8 mouse cellular contexts compared by ENCODE assay signal in genomic region chr4:22477711-22478230, GRCm38 (mm10). TPM values are rescaled to one million over a fixed set of nuclear protein-coding genes. Genes with fewer than 3 reads are reported as not detected.
DNase-seq lines count a peak whose midpoint lies in the region; ATAC-seq and TF ChIP-seq lines count a peak whose summit lies in the region.

No protein-coding gene starts in this region.

- TF ChIP-seq POLR2A in kidney, adult 2 months (IDR thresholded peaks at IDR 0.05; ENCODE audit: low read depth, low read length): no peak

- no peak overlapping the region for H3K27ac ChIP-seq in kidney, adult 2 months (ENCODE audit: insufficient read depth, low read depth, low read length)
- H3K27ac ChIP-seq in forebrain, embryonic 11.5 days (ENCODE audit: low read depth, low read length): peak overlapping the region; percentile 81

- no peak overlapping the region for H3K4me3 ChIP-seq in kidney, adult 2 months (ENCODE audit: insufficient read depth, low read depth, low read length)
- peak overlapping the region; percentile 37 for H3K4me3 ChIP-seq in forebrain, embryonic 11.5 days (ENCODE audit: low read depth, low read length)

- TF ChIP-seq CTCF in kidney, adult 2 months (conservative IDR thresholded peaks at IDR 0.05; ENCODE audit: insufficient read depth, insufficient read length, low read depth, low read length): no peak

- WGBS in kidney, adult 2 months: 2% methylated on average over 26 of the region's 28 CpGs
- under 1% methylated on average over 19 of the region's 28 CpGs for WGBS in forebrain, embryonic 11.5 days

- H3K9ac ChIP-seq in forebrain, embryonic 11.5 days (ENCODE audit: low read length): peak overlapping the region; percentile 55

- H3K27me3 ChIP-seq in kidney, adult 2 months (replicated peaks; ENCODE audit: control insufficient read depth, insufficient read depth, low read length): peaks cover 7% of the 10 kb centered on the region
- H3K27me3 ChIP-seq in forebrain, embryonic 11.5 days (ENCODE audit: control insufficient read depth, insufficient read depth, low read length): peaks cover 16% of the 10 kb centered on the region

- no peaks in the 10 kb centered on the region for H3K9me3 ChIP-seq in forebrain, embryonic 11.5 days (ENCODE audit: control insufficient read depth, low read length)

- peak overlapping the region; percentile 71 for H3K4me2 ChIP-seq in forebrain, embryonic 11.5 days (ENCODE audit: low read depth, low read length, severe bottlenecking)

- DNase-seq in kidney, adult 9 months: peak; percentile 28
- no peak for DNase-seq in kidney, adult 2 months
- DNase-seq in Muller cell, postnatal 12 days (ENCODE audit: inconsistent ontology term): peak; percentile 74
- DNase-seq in forebrain, embryonic 11.5 days (ENCODE audit: low spot score): peak; percentile 83
- peak; percentile 55 for DNase-seq in mesoderm, embryonic 11.5 days (ENCODE audit: low read depth, low spot score)
- no peak for DNase-seq in urinary bladder, postnatal 25 days (ENCODE audit: low spot score)

- H3K4me1 ChIP-seq in kidney, adult 2 months (ENCODE audit: control insufficient read depth, insufficient read depth, low read length): no peaks in the 10 kb centered on the region
- peaks cover 16% of the 10 kb centered on the region for H3K4me1 ChIP-seq in forebrain, embryonic 11.5 days (replicated peaks; ENCODE audit: control insufficient read depth, insufficient read depth, low read length)

- ATAC-seq in forebrain, embryonic 11.5 days (replicated peaks; ENCODE audit: low FRiP score): peak; percentile 51
- ATAC-seq in activated CD4-positive, CD25-positive, alpha-beta regulatory T cell, adult 4 months: no peak
- no peak for ATAC-seq in inflammation-experienced regulatory T-cells, adult 6 months

- no peaks in the 10 kb centered on the region for H3K36me3 ChIP-seq in kidney, adult 2 months (ENCODE audit: control insufficient read depth, insufficient read depth, low read length)
- H3K36me3 ChIP-seq in forebrain, embryonic 11.5 days (ENCODE audit: control insufficient read depth, insufficient read depth, low read length): no peaks in the 10 kb centered on the region

RNA-seq across cellular contexts. Expression of gene Pou3f2, which starts 10.4 kb away (rescaled TPM):
- not detected in 2 replicates for polyA plus RNA-seq in kidney, adult 2 months (2012; rRNA removed)
- 26.6 and 31.8 TPM in 2 replicates for polyA plus RNA-seq in forebrain, embryonic 11.5 days (2014; fragmentation: Nextera tagmentation; extraction: Ambion mirVana)
- polyA plus RNA-seq in activated CD4-positive, CD25-positive, alpha-beta regulatory T cell, adult 4 months (2017; shearing (Covaris generic)): under 1 TPM in 1 of 2 experiments, not detected in 1; 0.17 TPM
- polyA plus RNA-seq in inflammation-experienced regulatory T-cells, adult 6 months (2017; shearing (Covaris generic)): under 1 TPM in 2 of 3 experiments, not detected in 1; 0.05 to 0.09 TPM

Comparison
In these comparisons a context has a peak if more than half of its experiments do, and no peak if none do; other contexts are left out.
1. DNase-seq: peak in kidney, adult 9 months (single experiment), Muller cell, postnatal 12 days (single experiment), forebrain, embryonic 11.5 days (single experiment) and mesoderm, embryonic 11.5 days (single experiment); none in kidney, adult 2 months (single experiment) and urinary bladder, postnatal 25 days (single experiment).
2. RNA of gene Pou3f2, which starts 10.4 kb away (polyA plus RNA-seq): 26.6 to 31.8 TPM in forebrain, embryonic 11.5 days; 0.17 TPM in activated CD4-positive, CD25-positive, alpha-beta regulatory T cell, adult 4 months, 0.05 to 0.09 TPM in inflammation-experienced regulatory T-cells, adult 6 months and not detected in kidney, adult 2 months; every median in the first group is over 10 times any median in the second.